Mouse (Mus musculus) forebrain, postnatal 0 days (tissue): ENCODE results near the gene Lect2. TPM values are rescaled to one million over a fixed set of nuclear protein-coding genes. Genes with fewer than 3 reads are reported as not detected.

Experiments used
- ATAC-seq: fragments of 200-750 bp; cut with Nextera tagmentation; 2 replicates; pipeline ENCODE4 v1.8.0; 2017; ENCODE audit warnings: mild to moderate bottlenecking, moderate library complexity
- DNase-seq: peaks from one replicate; pipeline ENCODE4 v3.0.0-alpha.2; 2015
- H3K27ac ChIP-seq: fragments of 300-500 bp; sonication (generic); 2 replicates; pipeline ENCODE4 v1.5.1; 2014; ENCODE audit warnings: low read depth, mild to moderate bottlenecking, antibody characterized with exemption, low read length, moderate library complexity, mixed read lengths
- H3K27me3 ChIP-seq: fragments of 300-500 bp; sonication (generic); 2 replicates; pipeline ENCODE4 v1.6.1; 2014; ENCODE audit warnings: mild to moderate bottlenecking, low read length, mixed read lengths; ENCODE audit not compliant: insufficient read depth
- H3K36me3 ChIP-seq: fragments of 300-500 bp; sonication (generic); 2 replicates; pipeline ENCODE4 v1.6.1; 2014; ENCODE audit warnings: mild to moderate bottlenecking, moderate library complexity; ENCODE audit not compliant: insufficient read depth
- H3K4me1 ChIP-seq: fragments of 300-500 bp; sonication (generic); 2 replicates; pipeline ENCODE4 v1.6.1; 2014; ENCODE audit warnings: antibody characterized with exemption; ENCODE audit not compliant: insufficient read depth
- H3K4me2 ChIP-seq: fragments of 300-500 bp; sonication (generic); 2 replicates; pipeline ENCODE4 v1.6.1; 2014; ENCODE audit warnings: low read depth, mild to moderate bottlenecking, moderate library complexity
- H3K4me3 ChIP-seq: fragments of 300-500 bp; sonication (generic); 2 replicates; pipeline ENCODE4 v1.5.1; 2014; ENCODE audit warnings: low read depth, low read length, mixed read lengths
- H3K9ac ChIP-seq: fragments of 300-500 bp; sonication (generic); 2 replicates; pipeline ENCODE4 v1.6.1; 2014; ENCODE audit warnings: mild to moderate bottlenecking
- H3K9me3 ChIP-seq: fragments of 300-500 bp; sonication (generic); 2 replicates; pipeline ENCODE4 v1.6.1; 2016; ENCODE audit warnings: low read length
- CTCF ChIP-seq: sonication (generic); IDR thresholded peaks from 2 replicates; pipeline ENCODE4 v1.5.1; 2016; ENCODE audit warnings: antibody characterized with exemption, control low read depth, low read depth
- WGBS: fragments of 180-500 bp; shearing (Covaris S2); extraction: QIAGEN DNeasy Blood & Tissue Kit; methylation state at CpG from one replicate; pipeline ENCODE4 v1.1.7; 2014; 5-methylcytosine and 5-hydroxymethylcytosine counted together
- polyA plus RNA-seq: library from polyadenylated mRNA; unstranded; fragments of >200 nt; fragmentation: Nextera tagmentation; extraction: Ambion mirVana; gene quantifications from 2 replicates; pipeline ENCODE4 v1.2.1, GENCODE M21; 2015
- total RNA-seq: library from RNA; depleted of rRNA; stranded (reverse); fragments of >200 nt; gene quantifications from 2 replicates; pipeline ENCODE4 v1.2.3, GENCODE M21; 2014

Gene Lect2
- total and polyA plus RNA-seq, 2 experiments from 2014 or later: not detected

DNA sequence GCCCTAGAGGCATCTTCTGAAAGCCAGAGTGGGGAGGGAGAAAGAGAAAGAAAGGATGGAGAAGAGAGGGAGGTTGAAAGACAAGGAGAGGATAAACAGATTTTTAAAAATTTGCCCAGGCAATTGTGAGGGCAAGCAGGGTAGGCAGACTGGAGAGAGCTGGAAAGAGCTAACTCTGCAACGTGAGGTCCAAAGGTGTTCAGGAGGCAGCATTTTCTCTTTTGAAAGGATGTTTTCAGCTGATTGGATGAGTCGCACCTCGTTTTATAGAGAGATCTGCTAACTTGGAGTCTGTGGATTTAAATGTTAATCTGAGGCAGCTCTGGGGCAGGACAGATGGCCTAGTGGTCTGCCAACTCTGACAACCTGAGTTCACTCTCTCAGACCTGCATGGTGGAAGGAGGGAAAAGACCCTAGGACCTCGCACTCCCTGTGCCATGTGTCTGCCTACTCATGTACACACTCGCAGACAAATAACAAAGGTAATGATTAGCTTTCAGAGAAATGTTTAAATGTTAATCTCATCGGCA, 11.6 kb upstream of the Lect2 start:
- Histone ChIP-seq H3K4me3 (no peak overlapping the region), H3K36me3 (no peaks in the 10 kb centered on the region), H3K27ac (no peak overlapping the region), H3K27me3 (no peaks in the 10 kb centered on the region), H3K9me3 (no peaks in the 10 kb centered on the region), H3K4me2 (no peak overlapping the region), H3K9ac (no peak overlapping the region), H3K4me1 (no peaks in the 10 kb centered on the region)
- 74% methylated on average over 6 of the region's 6 CpGs for WGBS
- no peak for DNase-seq
- no peak for TF ChIP-seq CTCF
- ATAC-seq: no peak

GRCm38 (mm10) chr13:56558811-56559210, 10.5 kb upstream of the Lect2 start:
- no peak overlapping the region for H3K27ac ChIP-seq
- no peaks in the 10 kb centered on the region for H3K27me3 ChIP-seq
- WGBS: 44% methylated on average over 3 of the region's 3 CpGs
- no peak overlapping the region for H3K4me3 ChIP-seq
- no peak overlapping the region for H3K9ac ChIP-seq
- no peak for ATAC-seq
- H3K4me2 ChIP-seq: no peak overlapping the region
- DNase-seq: no peak
- H3K4me1 ChIP-seq: no peaks in the 10 kb centered on the region
- no peak for TF ChIP-seq CTCF
- no peaks in the 10 kb centered on the region for H3K9me3 ChIP-seq
- H3K36me3 ChIP-seq: no peaks in the 10 kb centered on the region

DNA sequence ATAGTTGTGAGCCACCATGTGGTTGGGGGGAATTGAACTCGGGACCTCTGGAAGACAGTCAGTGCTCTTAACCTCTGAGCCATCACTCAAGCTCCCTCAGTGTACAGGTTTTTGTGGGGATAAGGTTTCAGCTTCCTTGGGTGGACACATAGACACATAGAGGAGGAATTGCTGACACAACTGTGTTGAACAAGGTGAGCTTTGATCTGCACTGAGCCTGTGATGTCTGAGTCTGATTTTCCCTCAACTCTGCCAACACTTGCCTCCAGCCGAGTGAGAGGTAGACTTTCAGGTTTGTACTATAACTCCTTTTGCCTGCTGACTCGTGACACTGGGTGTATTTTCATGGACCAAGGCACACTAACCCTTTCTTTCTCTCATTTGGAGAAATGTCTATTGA, 8.4 kb upstream of the Lect2 start:
- no peak overlapping the region for H3K9ac ChIP-seq
- H3K36me3 ChIP-seq: no peaks in the 10 kb centered on the region
- ATAC-seq: no peak
- H3K27ac ChIP-seq: no peak overlapping the region
- no peaks in the 10 kb centered on the region for H3K4me1 ChIP-seq
- TF ChIP-seq CTCF: no peak
- WGBS: 79% methylated on average over 3 of the region's 3 CpGs
- H3K4me3 ChIP-seq: no peak overlapping the region
- DNase-seq: no peak
- H3K9me3 ChIP-seq: no peaks in the 10 kb centered on the region
- no peaks in the 10 kb centered on the region for H3K27me3 ChIP-seq
- no peak overlapping the region for H3K4me2 ChIP-seq

DNA sequence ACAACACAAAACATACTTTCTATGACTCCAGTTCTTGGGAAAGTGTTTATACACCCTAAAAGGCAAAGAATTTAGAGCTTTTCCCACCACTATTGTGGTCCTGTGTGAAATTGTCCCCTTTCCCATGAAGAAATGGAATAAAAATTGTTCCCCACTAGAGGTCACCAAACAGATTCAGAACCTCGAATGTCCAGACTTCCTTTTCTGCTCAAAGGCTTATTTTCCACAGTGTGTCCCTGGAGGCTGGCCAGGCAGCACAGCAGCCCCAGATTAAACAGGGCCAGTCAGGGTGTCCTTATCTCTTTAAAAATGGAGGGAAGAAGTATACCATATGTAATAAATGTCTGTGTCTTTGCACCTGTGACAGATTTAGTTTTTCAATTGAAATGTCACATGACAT, 7.7 kb upstream of the Lect2 start:
- H3K4me3 ChIP-seq: no peak overlapping the region
- H3K9me3 ChIP-seq: no peaks in the 10 kb centered on the region
- H3K27ac ChIP-seq: no peak overlapping the region
- DNase-seq (peak; percentile 56), ATAC-seq (0 out of 2 replicates have a peak, but pooled peaks have one; percentile 18)
- peak; percentile 68 for TF ChIP-seq CTCF
- H3K36me3 ChIP-seq: no peaks in the 10 kb centered on the region
- 0% methylated on average over 1 of the region's 1 CpGs for WGBS
- no peak overlapping the region for H3K4me2 ChIP-seq
- no peaks in the 10 kb centered on the region for H3K27me3 ChIP-seq
- no peaks in the 10 kb centered on the region for H3K4me1 ChIP-seq
- H3K9ac ChIP-seq: no peak overlapping the region

GRCm38 (mm10) chr13:56554409-56554808, 6.1 kb upstream of the Lect2 start:
- no peaks in the 10 kb centered on the region for H3K4me1 ChIP-seq
- H3K4me2 ChIP-seq: no peak overlapping the region
- peak; percentile 76 for ATAC-seq
- peak; percentile 79 for DNase-seq
- H3K36me3 ChIP-seq: no peaks in the 10 kb centered on the region
- 3% methylated on average over 2 of the region's 2 CpGs for WGBS
- no peaks in the 10 kb centered on the region for H3K9me3 ChIP-seq
- no peaks in the 10 kb centered on the region for H3K27me3 ChIP-seq
- no peak overlapping the region for H3K9ac ChIP-seq
- no peak overlapping the region for H3K27ac ChIP-seq
- peak; percentile 67 for TF ChIP-seq CTCF
- no peak overlapping the region for H3K4me3 ChIP-seq

DNA sequence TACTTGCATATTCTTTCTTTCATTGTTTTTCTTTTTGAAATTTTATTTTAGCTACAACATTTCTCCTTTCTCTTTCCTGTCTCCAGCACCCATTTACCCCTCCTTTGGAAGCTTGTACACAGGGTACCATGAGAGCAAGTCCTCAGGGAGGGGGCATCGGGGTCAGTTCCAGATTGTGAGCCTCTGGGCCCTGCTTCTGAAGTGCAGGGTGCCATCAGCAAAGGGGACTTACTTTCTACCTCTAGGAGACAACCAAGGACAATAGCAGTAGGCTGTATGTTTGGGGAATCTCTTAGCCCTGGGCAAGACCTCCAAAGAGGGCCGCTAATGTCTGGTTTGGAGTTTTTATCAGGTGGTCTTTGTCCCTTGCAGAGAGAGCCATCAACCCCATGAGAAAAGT, 5.6 kb upstream of the Lect2 start:
- ATAC-seq: no peak
- no peak for TF ChIP-seq CTCF
- no peak for DNase-seq
- no peaks in the 10 kb centered on the region for H3K9me3 ChIP-seq
- no peak overlapping the region for H3K9ac ChIP-seq
- no peaks in the 10 kb centered on the region for H3K27me3 ChIP-seq
- 53% methylated on average over 2 of the region's 2 CpGs for WGBS
- no peak overlapping the region for H3K4me3 ChIP-seq
- H3K36me3 ChIP-seq: no peaks in the 10 kb centered on the region
- H3K4me2 ChIP-seq: no peak overlapping the region
- H3K4me1 ChIP-seq: no peaks in the 10 kb centered on the region
- H3K27ac ChIP-seq: no peak overlapping the region

DNA sequence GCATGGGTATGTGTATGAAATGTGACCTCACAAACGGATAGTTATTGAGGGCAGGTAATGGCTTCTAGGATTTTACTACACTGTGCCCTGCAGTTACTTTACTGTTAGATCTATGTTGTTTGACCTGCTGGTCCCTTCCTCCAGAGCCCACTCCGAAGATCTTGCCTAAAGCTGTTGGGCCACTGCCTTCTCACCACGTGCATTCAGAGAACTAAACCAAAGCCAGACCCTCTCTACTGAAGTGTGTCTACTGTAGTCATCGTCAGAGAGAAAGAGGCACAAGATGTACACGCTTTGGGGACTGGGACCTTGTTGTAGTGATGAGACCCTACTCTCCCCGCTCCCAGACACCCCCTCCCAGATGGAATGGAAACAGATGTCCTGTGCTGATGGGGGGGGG, 3.4 kb upstream of the Lect2 start:
- Histone ChIP-seq H3K4me1 (no peaks in the 10 kb centered on the region), H3K9me3 (no peaks in the 10 kb centered on the region), H3K4me2 (no peak overlapping the region), H3K9ac (no peak overlapping the region), H3K36me3 (no peaks in the 10 kb centered on the region), H3K27ac (no peak overlapping the region), H3K27me3 (no peaks in the 10 kb centered on the region), H3K4me3 (no peak overlapping the region)
- 78% methylated on average over 6 of the region's 6 CpGs for WGBS
- TF ChIP-seq CTCF: no peak
- ATAC-seq (no peak), DNase-seq (no peak)
